Mouse (Mus musculus): ENCODE results near the gene Csf2. TPM values are rescaled to one million over a fixed set of nuclear protein-coding genes. Genes with fewer than 3 reads are reported as not detected.

Gene Csf2
- polyA plus RNA-seq, 1 experiment from 2014 or later = not detected

DNA sequence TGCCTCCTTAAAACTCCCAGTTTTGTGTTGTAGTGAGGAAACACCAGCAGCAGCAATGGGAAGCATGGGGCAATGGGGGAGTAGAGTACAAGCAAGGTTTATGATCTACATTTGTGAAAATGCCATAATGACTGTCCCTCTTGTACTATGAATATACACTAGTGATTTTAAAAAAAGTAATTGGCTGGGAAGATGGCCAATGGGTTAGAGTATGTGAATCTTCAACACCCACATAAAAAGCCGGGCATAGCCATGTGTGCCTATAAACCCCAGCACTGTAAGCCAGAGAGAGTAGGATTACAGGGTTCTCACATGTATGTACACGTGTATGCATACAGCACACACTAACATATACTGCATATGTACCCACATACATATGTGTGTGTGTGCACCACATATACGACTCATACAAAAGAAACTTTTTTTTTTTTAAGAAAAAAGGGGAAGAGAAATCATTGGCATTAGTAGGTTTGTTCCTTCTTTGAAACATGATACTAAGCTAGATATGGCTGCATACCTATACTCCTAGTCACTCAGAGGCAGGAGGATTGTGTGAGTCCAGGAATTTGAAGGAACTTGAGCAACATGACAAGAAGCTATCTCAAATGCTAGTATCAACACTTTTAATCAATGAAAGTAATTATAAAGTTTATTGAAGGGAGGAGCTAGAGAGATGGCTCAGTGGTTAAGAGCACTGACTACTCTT is 19.9 kb upstream of the Csf2 start:
- Histone ChIP-seq H3K4me2 (ENCODE audit: low read length) (no peak overlapping the region), H3K36me3 (ENCODE audit: control insufficient read depth, insufficient read depth) (no peaks in the 10 kb centered on the region), H3K27ac (ENCODE audit: low read length) (no peak overlapping the region), H3K4me3 (replicated peaks; ENCODE audit: low read length) (no peak overlapping the region), H3K27me3 (replicated peaks; ENCODE audit: control insufficient read depth, insufficient read depth, low read length) (no peaks in the 10 kb centered on the region), H3K9me3 (ENCODE audit: control insufficient read depth, low read length) (no peaks in the 10 kb centered on the region), H3K4me1 (replicated peaks; ENCODE audit: control insufficient read depth, insufficient read depth, low read length) (no peaks in the 10 kb centered on the region), H3K9ac (replicated peaks; ENCODE audit: low read depth, low read length) (no peak overlapping the region)
- 88% methylated on average over 3 of the region's 3 CpGs for WGBS
- no peak for ATAC-seq

DNA sequence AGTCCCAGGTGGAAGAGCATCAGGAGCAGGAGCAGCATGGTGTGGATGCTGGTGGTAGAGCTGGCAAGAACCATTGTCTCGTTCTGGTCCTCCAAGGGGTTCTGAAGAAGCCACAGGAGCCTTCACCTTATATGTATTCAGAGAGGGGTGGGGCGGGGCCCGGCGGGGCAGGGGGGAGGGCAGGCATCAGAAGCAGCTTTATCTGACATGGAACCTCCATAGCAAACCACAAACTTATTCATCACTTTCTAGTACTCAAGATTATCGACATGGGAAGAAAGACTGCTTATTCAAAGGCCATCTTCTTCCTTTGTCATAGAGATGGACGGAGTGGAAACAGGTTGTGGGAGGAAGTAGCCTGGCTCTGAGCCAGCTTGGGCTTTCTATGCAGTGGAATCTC is 17.7 kb upstream of the Csf2 start, which contains the start of gene Il3:
Gene Il3, minus strand, starts transcription at position 101 of the 400 bp plus-strand sequence.
- H3K9ac ChIP-seq (replicated peaks; ENCODE audit: low read depth, low read length) = no peak within 1 kb of the TSS
- no peaks in the 10 kb centered on the region for H3K36me3 ChIP-seq (ENCODE audit: control insufficient read depth, insufficient read depth)
- no peak for ATAC-seq
- no peak within 1 kb of the TSS for H3K4me2 ChIP-seq (ENCODE audit: low read length)
- no peaks in the 10 kb centered on the region for H3K9me3 ChIP-seq (ENCODE audit: control insufficient read depth, low read length)
- 86% methylated on average over 6 of the region's 6 CpGs for WGBS
- no peak within 1 kb of the TSS for H3K4me3 ChIP-seq (replicated peaks; ENCODE audit: low read length)
- H3K27me3 ChIP-seq (replicated peaks; ENCODE audit: control insufficient read depth, insufficient read depth, low read length) = no peaks in the 10 kb centered on the region
- H3K4me1 ChIP-seq (replicated peaks; ENCODE audit: control insufficient read depth, insufficient read depth, low read length) = no peaks in the 10 kb centered on the region
- no peak within 1 kb of the TSS for H3K27ac ChIP-seq (ENCODE audit: low read length)

DNA sequence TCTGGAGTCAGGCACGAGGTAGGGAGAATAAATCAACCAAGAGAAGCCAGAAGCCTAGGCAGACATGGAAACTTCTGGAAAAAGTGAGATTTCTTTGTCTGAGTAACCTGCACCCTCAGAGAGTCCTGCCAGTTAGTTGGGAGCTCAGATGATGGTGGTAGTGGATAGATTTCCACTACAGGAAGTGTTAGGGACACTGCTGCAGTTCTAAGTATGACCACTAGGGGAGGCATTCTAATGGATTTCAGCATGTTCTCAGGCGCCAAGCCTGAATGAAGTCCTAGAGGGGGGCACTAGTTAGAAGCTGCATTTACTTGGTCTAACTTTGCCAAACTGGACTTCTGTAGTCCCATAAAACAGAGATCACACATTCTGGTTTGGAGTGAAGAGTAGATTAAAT is 15.1 kb upstream of the Csf2 start:
- Histone ChIP-seq H3K27ac (ENCODE audit: low read length) (no peak overlapping the region), H3K4me2 (ENCODE audit: low read length) (no peak overlapping the region), H3K9me3 (ENCODE audit: control insufficient read depth, low read length) (0 out of 2 replicates have a peak, but pooled peaks cover 2% of the 10 kb centered on the region), H3K27me3 (replicated peaks; ENCODE audit: control insufficient read depth, insufficient read depth, low read length) (no peaks in the 10 kb centered on the region), H3K4me1 (replicated peaks; ENCODE audit: control insufficient read depth, insufficient read depth, low read length) (no peaks in the 10 kb centered on the region), H3K36me3 (ENCODE audit: control insufficient read depth, insufficient read depth) (no peaks in the 10 kb centered on the region), H3K9ac (replicated peaks; ENCODE audit: low read depth, low read length) (no peak overlapping the region), H3K4me3 (replicated peaks; ENCODE audit: low read length) (no peak overlapping the region)
- ATAC-seq = no peak
- WGBS = 57% methylated on average over 2 of the region's 2 CpGs

DNA sequence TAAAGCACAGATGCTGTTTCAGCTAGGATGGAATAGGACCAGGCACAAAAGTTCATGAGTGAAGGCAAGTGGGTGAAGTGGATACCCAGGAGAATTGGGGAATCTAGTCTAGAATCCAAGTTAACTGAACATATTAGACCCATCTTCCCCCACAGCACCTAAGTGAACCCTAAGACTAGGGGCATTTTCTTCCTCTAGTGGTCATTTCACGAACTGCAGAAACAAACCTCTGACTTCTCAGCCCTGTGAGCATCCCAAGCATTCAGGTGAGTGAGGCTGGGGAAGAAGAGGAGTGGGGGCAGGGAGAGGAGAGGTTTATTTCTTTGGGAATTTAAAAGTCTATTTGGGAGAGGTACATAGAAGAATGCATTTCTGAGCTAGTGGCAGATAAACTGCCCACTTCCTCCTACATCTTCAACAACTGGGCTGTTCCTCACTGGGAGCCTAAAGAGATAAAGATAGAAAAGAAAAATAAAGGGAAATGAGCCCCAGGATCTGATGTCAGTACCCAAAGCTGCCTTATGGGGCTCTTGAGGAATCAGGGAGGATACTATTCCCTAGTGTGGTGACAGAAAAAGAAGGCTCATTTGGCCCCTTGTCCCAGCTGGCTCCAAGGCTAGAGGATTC is 14.1 kb upstream of the Csf2 start:
- H3K27ac ChIP-seq (ENCODE audit: low read length) = no peak overlapping the region
- no peaks in the 10 kb centered on the region for H3K36me3 ChIP-seq (ENCODE audit: control insufficient read depth, insufficient read depth)
- H3K9me3 ChIP-seq (ENCODE audit: control insufficient read depth, low read length) = 0 out of 2 replicates have a peak, but pooled peaks cover 2% of the 10 kb centered on the region
- H3K4me3 ChIP-seq (replicated peaks; ENCODE audit: low read length) = no peak overlapping the region
- H3K4me2 ChIP-seq (ENCODE audit: low read length) = no peak overlapping the region
- H3K9ac ChIP-seq (replicated peaks; ENCODE audit: low read depth, low read length) = no peak overlapping the region
- H3K4me1 ChIP-seq (replicated peaks; ENCODE audit: control insufficient read depth, insufficient read depth, low read length) = no peaks in the 10 kb centered on the region
- 5% methylated on average over 1 of the region's 1 CpGs for WGBS
- no peaks in the 10 kb centered on the region for H3K27me3 ChIP-seq (replicated peaks; ENCODE audit: control insufficient read depth, insufficient read depth, low read length)
- no peak for ATAC-seq

- H3K27ac ChIP-seq (ENCODE audit: low read length) = no peak overlapping the region
- peak; percentile 70; the same call in 1 of the 2 replicates for ATAC-seq
- no peak overlapping the region for H3K4me3 ChIP-seq (replicated peaks; ENCODE audit: low read length)
- H3K9ac ChIP-seq (replicated peaks; ENCODE audit: low read depth, low read length) = no peak overlapping the region
- H3K9me3 ChIP-seq (ENCODE audit: control insufficient read depth, low read length) = 0 out of 2 replicates have a peak, but pooled peaks cover 2% of the 10 kb centered on the region
- no peaks in the 10 kb centered on the region for H3K27me3 ChIP-seq (replicated peaks; ENCODE audit: control insufficient read depth, insufficient read depth, low read length)
- H3K4me2 ChIP-seq (ENCODE audit: low read length) = no peak overlapping the region
- H3K36me3 ChIP-seq (ENCODE audit: control insufficient read depth, insufficient read depth) = no peaks in the 10 kb centered on the region
- WGBS = 37% methylated on average over 3 of the region's 3 CpGs
- H3K4me1 ChIP-seq (replicated peaks; ENCODE audit: control insufficient read depth, insufficient read depth, low read length) = no peaks in the 10 kb centered on the region
Measured at GRCm38 (mm10) chr11:54256624-54257376, 7.3 kb upstream of the Csf2 start.

- H3K36me3 ChIP-seq (ENCODE audit: control insufficient read depth, insufficient read depth) = no peaks in the 10 kb centered on the region
- ATAC-seq = no peak
- H3K27ac ChIP-seq (ENCODE audit: low read length) = no peak overlapping the region
- H3K9ac ChIP-seq (replicated peaks; ENCODE audit: low read depth, low read length) = no peak overlapping the region
- no peaks in the 10 kb centered on the region for H3K9me3 ChIP-seq (ENCODE audit: control insufficient read depth, low read length)
- H3K27me3 ChIP-seq (replicated peaks; ENCODE audit: control insufficient read depth, insufficient read depth, low read length) = no peaks in the 10 kb centered on the region
- H3K4me1 ChIP-seq (replicated peaks; ENCODE audit: control insufficient read depth, insufficient read depth, low read length) = no peaks in the 10 kb centered on the region
- H3K4me3 ChIP-seq (replicated peaks; ENCODE audit: low read length) = no peak overlapping the region
- no peak overlapping the region for H3K4me2 ChIP-seq (ENCODE audit: low read length)
- WGBS = 67% methylated on average over 4 of the region's 4 CpGs
Measured at GRCm38 (mm10) chr11:54254114-54254513, 4.6 kb upstream of the Csf2 start.

- WGBS = 93% methylated on average over 11 of the region's 11 CpGs
- no peaks in the 10 kb centered on the region for H3K9me3 ChIP-seq (ENCODE audit: control insufficient read depth, low read length)
- no peak overlapping the region for H3K9ac ChIP-seq (replicated peaks; ENCODE audit: low read depth, low read length)
- no peak overlapping the region for H3K27ac ChIP-seq (ENCODE audit: low read length)
- no peaks in the 10 kb centered on the region for H3K36me3 ChIP-seq (ENCODE audit: control insufficient read depth, insufficient read depth)
- H3K4me3 ChIP-seq (replicated peaks; ENCODE audit: low read length) = no peak overlapping the region
- no peaks in the 10 kb centered on the region for H3K27me3 ChIP-seq (replicated peaks; ENCODE audit: control insufficient read depth, insufficient read depth, low read length)
- no peak overlapping the region for H3K4me2 ChIP-seq (ENCODE audit: low read length)
- no peaks in the 10 kb centered on the region for H3K4me1 ChIP-seq (replicated peaks; ENCODE audit: control insufficient read depth, insufficient read depth, low read length)
- ATAC-seq = no peak
Measured at GRCm38 (mm10) chr11:54250575-54250974, 1.1 kb upstream of the Csf2 start.

- Histone ChIP-seq H3K27me3 (replicated peaks; ENCODE audit: control insufficient read depth, insufficient read depth, low read length) (no peaks in the 10 kb centered on the region), H3K9ac (replicated peaks; ENCODE audit: low read depth, low read length) (no peak overlapping the region), H3K9me3 (ENCODE audit: control insufficient read depth, low read length) (no peaks in the 10 kb centered on the region), H3K4me2 (ENCODE audit: low read length) (no peak overlapping the region), H3K27ac (ENCODE audit: low read length) (no peak overlapping the region), H3K36me3 (ENCODE audit: control insufficient read depth, insufficient read depth) (no peaks in the 10 kb centered on the region), H3K4me1 (replicated peaks; ENCODE audit: control insufficient read depth, insufficient read depth, low read length) (no peaks in the 10 kb centered on the region), H3K4me3 (replicated peaks; ENCODE audit: low read length) (no peak overlapping the region)
- 82% methylated on average over 3 of the region's 3 CpGs for WGBS
- no peak for ATAC-seq
Measured at GRCm38 (mm10) chr11:54249748-54250147, 281 bp upstream of the Csf2 start.

- H3K4me3 ChIP-seq (replicated peaks; ENCODE audit: low read length) = no peak overlapping the region
- H3K4me1 ChIP-seq (replicated peaks; ENCODE audit: control insufficient read depth, insufficient read depth, low read length) = no peaks in the 10 kb centered on the region
- no peaks in the 10 kb centered on the region for H3K9me3 ChIP-seq (ENCODE audit: control insufficient read depth, low read length)
- no peak overlapping the region for H3K9ac ChIP-seq (replicated peaks; ENCODE audit: low read depth, low read length)
- H3K4me2 ChIP-seq (ENCODE audit: low read length) = no peak overlapping the region
- H3K27me3 ChIP-seq (replicated peaks; ENCODE audit: control insufficient read depth, insufficient read depth, low read length) = no peaks in the 10 kb centered on the region
- H3K36me3 ChIP-seq (ENCODE audit: control insufficient read depth, insufficient read depth) = no peaks in the 10 kb centered on the region
- no peak for ATAC-seq
- WGBS = 77% methylated on average over 10 of the region's 10 CpGs
- no peak overlapping the region for H3K27ac ChIP-seq (ENCODE audit: low read length)
Measured at GRCm38 (mm10) chr11:54247251-54247950, 2.1 kb downstream of the Csf2 start.
